Mouse (Mus musculus) stomach, embryonic 15.5 days (tissue): ENCODE data around the gene Bag3. TPM values are rescaled to one million over a fixed set of nuclear protein-coding genes. Genes with fewer than 3 reads are reported as not detected.

Experiments used
- ATAC-seq: fragments of 200-750 bp; cut with Nextera tagmentation; 2 replicates; pipeline ENCODE4 v1.8.0; 2017; ENCODE audit warnings: low read depth, moderate number of reproducible peaks, moderate TSS enrichment; ENCODE audit not compliant: insufficient read depth, low FRiP score
- H3K27ac ChIP-seq: fragments of 300-500 bp; sonication (generic); 2 replicates; pipeline ENCODE4 v1.5.1; 2015; ENCODE audit warnings: mild to moderate bottlenecking, inconsistent platforms
- H3K27me3 ChIP-seq: fragments of 300-500 bp; sonication (generic); replicated peaks from 2 replicates; pipeline ENCODE4 v1.6.1; 2015; ENCODE audit warnings: inconsistent platforms
- H3K36me3 ChIP-seq: fragments of 300-500 bp; sonication (generic); 2 replicates; pipeline ENCODE4 v1.6.1; 2015; ENCODE audit warnings: inconsistent platforms
- H3K4me1 ChIP-seq: fragments of 300-500 bp; sonication (generic); 2 replicates; pipeline ENCODE4 v1.6.1; 2015; ENCODE audit warnings: inconsistent platforms
- H3K4me2 ChIP-seq: fragments of 300-500 bp; sonication (generic); 2 replicates; pipeline ENCODE4 v1.6.1; 2015; ENCODE audit warnings: mild to moderate bottlenecking, inconsistent platforms
- H3K4me3 ChIP-seq: fragments of 300-500 bp; sonication (generic); replicated peaks from 2 replicates; pipeline ENCODE4 v1.5.1; 2015; ENCODE audit warnings: inconsistent platforms
- H3K9ac ChIP-seq: fragments of 300-500 bp; sonication (generic); 2 replicates; pipeline ENCODE4 v1.6.1; 2015; ENCODE audit warnings: inconsistent platforms
- H3K9me3 ChIP-seq: fragments of 300-500 bp; sonication (generic); 2 replicates; pipeline ENCODE4 v1.6.1; 2016; ENCODE audit warnings: inconsistent platforms
- WGBS: fragments of 180-500 bp; shearing (Covaris S2); methylation state at CpG from one replicate; pipeline ENCODE4 v1.1.7; 2015; 5-methylcytosine and 5-hydroxymethylcytosine counted together
- microRNA-seq: library from miRNA; unstranded; fragments of <30 nt; microRNA quantifications from one replicate; pipeline ENCODE4, GENCODE M21; 2016
- polyA plus RNA-seq: library from polyadenylated mRNA; unstranded; fragments of >200 nt; fragmentation: Nextera tagmentation; extraction: Ambion mirVana; gene quantifications from 2 replicates; pipeline ENCODE4 v1.2.1, GENCODE M21; 2015

Bag3 gene
- polyA plus RNA-seq, 1 experiment from 2014 or later, result 14.7 TPM

DNA sequence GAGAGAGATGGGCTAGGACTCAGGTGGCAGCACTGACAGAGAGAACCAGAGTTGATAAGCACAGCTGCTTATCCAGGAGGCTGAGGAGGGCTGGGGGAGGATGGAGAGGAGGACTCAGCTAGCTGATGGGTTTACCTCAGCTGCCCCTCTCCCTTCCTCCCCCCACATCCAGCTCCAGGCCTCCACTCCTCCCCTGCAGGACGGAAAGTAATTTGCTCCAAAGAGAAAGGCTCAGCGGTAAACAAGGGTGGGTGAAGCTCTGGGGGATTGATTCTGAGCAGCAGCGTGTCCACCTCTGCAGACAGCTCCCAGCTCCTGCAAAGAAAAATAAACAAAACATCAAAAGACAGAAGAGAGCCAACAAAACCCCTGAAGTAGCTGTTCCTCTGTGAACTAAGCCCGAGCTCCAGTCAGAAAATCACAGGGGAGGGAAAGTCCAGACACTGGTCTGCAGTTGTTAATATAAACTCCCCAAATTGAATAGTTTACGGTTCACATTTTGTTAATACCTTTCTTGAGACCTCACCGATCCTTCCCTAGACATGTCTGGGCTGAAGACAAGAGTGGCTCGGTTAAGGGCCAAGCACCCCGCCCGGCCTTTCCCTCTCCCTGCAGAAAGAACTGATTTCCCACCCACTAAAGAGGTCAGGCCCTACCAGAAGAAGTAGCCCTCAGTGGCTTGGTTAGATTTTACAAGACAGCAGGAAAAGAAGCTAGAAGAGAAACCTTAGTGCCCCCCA is 68.1 kb downstream of the Bag3 start:
- H3K27ac ChIP-seq, result peak overlapping the region; percentile 58
- WGBS, result 22% methylated on average over 9 of the region's 9 CpGs
- no peak; the same call in 1 of the 2 replicates for ATAC-seq

DNA sequence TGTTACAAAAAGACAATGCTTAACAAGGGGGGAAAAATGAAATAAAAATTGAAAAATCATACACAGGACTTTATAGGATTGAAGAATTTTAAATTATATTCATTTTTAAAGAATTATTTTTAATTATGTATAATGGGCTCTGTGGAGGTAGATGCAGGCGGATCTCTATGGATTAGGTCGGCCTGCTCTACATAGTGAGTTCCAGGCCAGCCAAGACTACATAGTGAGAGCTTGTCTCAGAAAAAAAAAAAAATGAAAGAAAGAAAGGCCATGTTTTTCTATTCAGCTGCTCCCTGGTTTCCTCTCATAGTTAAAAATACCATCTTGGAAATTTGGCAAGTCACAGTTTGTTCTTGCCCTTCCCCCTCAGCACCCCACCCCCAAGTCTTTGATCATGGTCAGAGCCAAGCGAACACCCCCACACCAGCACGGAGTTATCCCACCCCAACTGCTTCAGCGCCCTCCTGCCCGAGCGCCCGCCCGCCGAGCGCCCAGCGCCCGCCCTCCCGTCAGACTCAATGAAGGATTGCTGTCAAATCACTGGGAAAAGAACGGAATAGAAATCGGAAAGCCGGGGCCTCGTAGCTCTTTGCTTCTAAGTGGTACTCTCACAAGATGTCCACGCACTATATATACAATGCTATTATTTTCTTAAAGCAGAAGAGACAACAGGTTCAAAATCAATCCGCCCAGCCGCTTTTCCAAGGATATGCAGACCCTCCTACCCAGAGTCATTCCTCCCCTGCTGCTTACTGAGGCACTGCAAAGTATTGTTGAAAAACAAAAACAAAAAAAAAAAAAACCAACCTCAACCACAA is 68.9 kb downstream of the Bag3 start:
- H3K36me3 ChIP-seq, result no peaks in the 10 kb centered on the region
- peak overlapping the region; percentile 56 for H3K4me2 ChIP-seq
- H3K4me3 ChIP-seq, result peak overlapping the region; percentile 16
- 19% methylated on average over 21 of the region's 21 CpGs for WGBS
- no peaks in the 10 kb centered on the region for H3K27me3 ChIP-seq
- 0 out of 2 replicates have a peak, but pooled peaks have one; percentile 31 for ATAC-seq
- H3K9me3 ChIP-seq, result no peaks in the 10 kb centered on the region
- H3K4me1 ChIP-seq, result peaks cover 3% of the 10 kb centered on the region; the same call in 1 of the 2 replicates
- H3K9ac ChIP-seq, result no peak overlapping the region
- peak overlapping the region; percentile 64 for H3K27ac ChIP-seq

More for the DNA sequence above, 68.1 kb downstream of the Bag3 start:
- H3K36me3 ChIP-seq, result no peaks in the 10 kb centered on the region
- H3K9me3 ChIP-seq, result no peaks in the 10 kb centered on the region
- H3K27me3 ChIP-seq, result no peaks in the 10 kb centered on the region
- H3K4me1 ChIP-seq, result peaks cover 3% of the 10 kb centered on the region; the same call in 1 of the 2 replicates
- no peak overlapping the region for H3K4me3 ChIP-seq
- peak overlapping the region; percentile 16; the same call in 1 of the 2 replicates for H3K4me2 ChIP-seq
- H3K9ac ChIP-seq, result no peak overlapping the region

DNA sequence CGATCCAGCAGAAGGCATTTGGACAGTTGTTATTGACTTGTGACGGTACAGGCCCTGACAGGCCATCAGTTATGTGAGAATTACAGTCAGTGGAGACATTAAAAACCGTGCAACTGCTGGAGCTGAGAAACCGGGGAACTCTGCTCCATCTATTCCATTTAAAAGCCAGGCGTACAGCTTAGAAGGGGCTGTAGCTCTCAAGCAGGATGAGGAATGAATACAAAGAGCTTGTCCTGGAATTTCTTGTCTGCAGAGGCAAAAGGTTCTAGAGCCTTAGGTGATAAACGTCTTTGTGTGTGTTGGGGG is 69.5 kb downstream of the Bag3 start:
- no peak for ATAC-seq
- H3K9ac ChIP-seq, result no peak overlapping the region
- H3K4me2 ChIP-seq, result peak overlapping the region; percentile 56
- 19% methylated on average over 6 of the region's 6 CpGs for WGBS
- H3K9me3 ChIP-seq, result no peaks in the 10 kb centered on the region
- H3K27me3 ChIP-seq, result no peaks in the 10 kb centered on the region
- peak overlapping the region; percentile 64; the same call in 1 of the 2 replicates for H3K27ac ChIP-seq
- no peaks in the 10 kb centered on the region for H3K36me3 ChIP-seq
- H3K4me1 ChIP-seq, result peaks cover 3% of the 10 kb centered on the region; the same call in 1 of the 2 replicates
- H3K4me3 ChIP-seq, result no peak overlapping the region

DNA sequence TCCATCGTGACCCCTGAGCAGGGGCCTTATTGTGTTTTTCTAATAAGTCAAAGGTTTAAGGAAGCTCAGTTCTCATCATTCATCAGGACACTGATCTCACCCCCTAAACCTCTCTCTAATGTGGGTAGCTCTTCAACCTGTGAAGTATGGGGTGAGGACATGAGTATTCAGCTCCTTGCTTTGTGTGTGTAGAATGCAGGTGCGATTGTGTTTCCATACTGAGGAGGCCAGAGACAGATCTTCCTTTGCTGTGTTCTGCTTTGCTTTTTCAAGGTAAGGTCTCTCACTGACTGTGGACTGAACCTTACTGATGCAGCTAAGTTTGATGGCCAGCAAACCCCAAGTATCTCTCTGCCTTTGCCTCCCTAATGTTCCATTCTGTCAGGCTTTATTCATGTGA is 72.9 kb downstream of the Bag3 start:
- H3K4me2 ChIP-seq, result no peak overlapping the region
- no peaks in the 10 kb centered on the region for H3K9me3 ChIP-seq
- no peak for ATAC-seq
- no peaks in the 10 kb centered on the region for H3K27me3 ChIP-seq
- H3K36me3 ChIP-seq, result no peaks in the 10 kb centered on the region
- no peak overlapping the region for H3K27ac ChIP-seq
- no peak overlapping the region for H3K4me3 ChIP-seq
- peaks cover 3% of the 10 kb centered on the region; the same call in 1 of the 2 replicates for H3K4me1 ChIP-seq
- no peak overlapping the region for H3K9ac ChIP-seq
- WGBS, result 95% methylated on average over 2 of the region's 2 CpGs

Small RNA genes lying within 50 kb of the gene (microRNA-seq; reads per million reads assigned to microRNA genes)
- not detected for gene Gm24365

Other genes starting within 250 kb of the Bag3 start
- 34.7 and 40.3 TPM in 2 replicates for gene BC017158, start 225.4 kb upstream of the Bag3 start, polyA plus RNA-seq
- gene Rgs10, start 104.9 kb upstream of the Bag3 start, polyA plus RNA-seq, result 25.7 and 27.9 TPM in 2 replicates
- 26.8 and 28.5 TPM in 2 replicates for gene Tial1, start 61.9 kb upstream of the Bag3 start, polyA plus RNA-seq
- 20.3 and 20.9 TPM in 2 replicates for gene Inpp5f, start 87.7 kb downstream of the Bag3 start, polyA plus RNA-seq
- 58.2 and 60.9 TPM in 2 replicates for gene Mcmbp, start 216.9 kb downstream of the Bag3 start, polyA plus RNA-seq
- 32.3 and 32.5 TPM in 2 replicates for gene Sec23ip, start 221.3 kb downstream of the Bag3 start, polyA plus RNA-seq